Mouse (Mus musculus) gastrocnemius, adult 2 months (tissue): Measurements from ENCODE around the gene Fam227a. TPM values are rescaled to one million over a fixed set of nuclear protein-coding genes. Genes with fewer than 3 reads are reported as not detected.

ENCODE experiments used
- DNase-seq: peaks from one replicate; pipeline ENCODE4 v3.0.0; 2022
- H3K27ac ChIP-seq: fragments of 200-600 bp; 2 replicates; pipeline ENCODE4 v1.8.1; 2022; ENCODE audit warnings: mild to moderate bottlenecking
- H3K4me3 ChIP-seq: fragments of 200-600 bp; 2 replicates; pipeline ENCODE4 v1.8.1; 2022; ENCODE audit warnings: mild to moderate bottlenecking, moderate library complexity
- CTCF ChIP-seq: fragments of 200-600 bp; IDR thresholded peaks from 2 replicates; pipeline ENCODE4 v1.8.1; 2022; ENCODE audit warnings: antibody characterized with exemption, mild to moderate bottlenecking, moderate library complexity
- intact Hi-C: fragments of 180-260 bp; cut with DNase I; formaldehyde crosslinking; loops from one replicate; pipeline ENCODE4 v1.15.1; 2025
- total RNA-seq, 2 experiments: library from RNA; stranded (reverse); gene quantifications; 2 replicates each; pipeline ENCODE4 v1.2.3; 2021

The Fam227a gene
- total RNA-seq, 2 experiments from 2014 or later = 0.47 to 0.84 TPM

DNA sequence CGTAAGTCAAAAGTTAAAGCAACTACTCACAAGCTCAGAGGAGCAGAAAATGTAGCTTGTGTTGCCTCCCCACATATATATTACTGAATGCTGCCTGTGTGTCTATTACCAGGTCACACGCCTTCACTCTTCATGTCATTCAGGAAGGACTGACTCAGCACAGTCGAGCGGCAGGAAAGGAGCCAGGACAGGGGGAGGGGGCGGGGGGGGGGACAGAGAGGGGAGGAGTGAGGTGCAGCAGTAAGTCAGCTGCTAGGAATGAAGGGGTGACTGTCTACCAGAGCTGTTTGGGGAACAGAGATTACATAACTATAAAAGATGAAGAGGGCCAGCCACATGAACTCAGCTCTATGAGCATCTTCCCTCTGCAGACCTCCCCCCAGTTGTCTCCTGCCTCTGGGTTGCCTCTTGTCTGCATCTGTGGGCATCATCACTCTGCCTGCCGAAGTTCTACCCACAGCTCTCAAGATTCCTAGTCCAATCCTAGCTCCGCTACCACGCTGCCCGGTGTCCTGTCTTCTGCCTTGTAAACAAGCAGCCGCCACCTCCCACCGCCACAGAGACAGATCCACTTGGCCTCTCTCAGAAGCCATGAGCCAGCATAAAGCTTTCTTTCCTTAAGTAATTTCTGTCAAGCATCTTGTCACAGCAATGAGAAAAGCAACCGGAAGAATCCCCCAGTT is 17.5 kb downstream of the Fam227a start:
- intact Hi-C loops = no loop called here
- Histone ChIP-seq H3K4me3 (peak overlapping the region; percentile 11; the same call in 1 of the 2 replicates), H3K27ac (peak overlapping the region; percentile 52; the same call in 1 of the 2 replicates)
- DNase-seq = no peak
- TF ChIP-seq CTCF = no peak

GRCm38 (mm10) chr15:79630471-79630870 is 28.3 kb downstream of the Fam227a start:
- intact Hi-C loops = no loop called here
- Histone ChIP-seq H3K27ac (no peak overlapping the region), H3K4me3 (no peak overlapping the region)
- TF ChIP-seq CTCF = no peak
- no peak for DNase-seq

GRCm38 (mm10) chr15:79619770-79620414 is 38.9 kb downstream of the Fam227a start:
- Histone ChIP-seq H3K27ac (no peak overlapping the region), H3K4me3 (no peak overlapping the region)
- TF ChIP-seq CTCF = no peak
- no peak for DNase-seq
- intact Hi-C loops = no loop called here

DNA sequence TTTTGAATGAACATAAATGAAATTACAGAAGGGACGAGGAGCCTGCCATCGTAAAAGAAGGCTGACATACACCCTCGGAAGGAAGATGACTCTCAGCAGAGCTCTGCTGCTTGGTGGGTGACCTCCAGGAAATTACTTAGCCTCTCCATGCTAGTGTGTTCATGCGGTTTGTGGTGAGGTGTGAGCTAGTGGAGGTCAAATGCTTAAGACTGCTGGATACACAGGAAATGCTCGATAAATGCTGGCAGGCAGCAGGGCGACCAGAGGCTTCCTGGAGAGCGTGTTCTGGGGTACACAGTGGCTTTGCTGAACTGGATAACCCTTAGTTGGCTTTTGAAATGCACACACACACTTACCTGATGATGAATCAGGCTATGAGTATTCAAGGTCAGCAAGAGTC is 40.3 kb downstream of the Fam227a start:
- no peak for TF ChIP-seq CTCF
- Histone ChIP-seq H3K27ac (no peak overlapping the region), H3K4me3 (no peak overlapping the region)
- intact Hi-C loops = no loop called here
- DNase-seq = no peak

- no peak for DNase-seq
- no peak for TF ChIP-seq CTCF
- intact Hi-C loops = no loop called here
- Histone ChIP-seq H3K4me3 (no peak overlapping the region), H3K27ac (no peak overlapping the region)
Measured at GRCm38 (mm10) chr15:79617135-79617534, 41.6 kb downstream of the Fam227a start.

- Histone ChIP-seq H3K4me3 (no peak overlapping the region), H3K27ac (no peak overlapping the region)
- TF ChIP-seq CTCF = no peak
- intact Hi-C loops = no loop called here
- no peak for DNase-seq
Measured at GRCm38 (mm10) chr15:79616729-79617128, 42.0 kb downstream of the Fam227a start.

DNA sequence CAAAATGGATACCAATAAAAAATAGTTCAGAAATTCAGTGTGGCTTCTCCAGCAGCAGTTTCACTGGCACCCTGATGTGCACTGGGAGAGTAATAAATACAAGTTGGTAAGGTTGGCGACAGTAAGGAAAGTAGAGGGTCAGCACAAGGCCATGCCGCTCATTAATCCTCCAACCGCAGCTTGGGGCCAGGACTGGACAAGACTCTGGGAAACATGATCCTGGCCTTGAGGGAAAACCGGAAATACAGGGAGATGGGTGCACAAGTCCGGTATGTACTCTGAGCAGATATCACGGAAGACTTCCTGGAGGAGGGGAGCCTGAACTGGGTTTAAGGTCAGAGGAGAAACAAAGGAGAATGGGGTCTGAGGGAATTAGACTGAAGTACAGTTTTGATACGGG is 43.3 kb downstream of the Fam227a start:
- H3K27ac ChIP-seq = no peak overlapping the region
- DNase-seq = no peak
- TF ChIP-seq CTCF = no peak
- intact Hi-C loops = no loop called here
- no peak overlapping the region for H3K4me3 ChIP-seq

DNA sequence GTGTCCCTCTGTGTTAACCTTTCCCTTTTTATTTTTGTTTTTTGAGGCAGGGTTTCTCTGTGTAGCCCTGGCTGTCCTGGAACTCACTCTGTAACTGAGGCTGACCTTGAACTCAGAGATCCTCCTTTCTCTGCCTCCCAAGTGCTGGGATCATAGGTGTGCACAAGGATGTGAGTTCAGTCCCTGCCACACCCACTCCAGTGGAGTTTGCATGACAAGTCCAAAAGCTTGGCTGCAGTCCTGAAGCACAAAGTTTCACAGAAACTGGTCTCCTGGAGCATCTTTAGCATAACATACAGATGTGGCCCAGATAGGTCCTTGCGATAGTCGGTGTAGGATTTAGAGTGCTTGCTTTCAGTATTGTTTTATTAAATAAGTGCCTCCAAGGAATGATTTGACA is 49.5 kb downstream of the Fam227a start:
- intact Hi-C loops = loop anchor here (10.0 kb wide), 2 partner anchors 144 to 364 kb away; no protein-coding TSS in a partner anchor
- TF ChIP-seq CTCF = no peak
- Histone ChIP-seq H3K27ac (no peak overlapping the region), H3K4me3 (no peak overlapping the region)
- no peak for DNase-seq

- Histone ChIP-seq H3K27ac (no peak overlapping the region), H3K4me3 (no peak overlapping the region)
- no peak for DNase-seq
- no peak for TF ChIP-seq CTCF
- intact Hi-C loops = loop anchor here (10.0 kb wide), 2 partner anchors 143 to 363 kb away; no protein-coding TSS in a partner anchor
Measured at GRCm38 (mm10) chr15:79608214-79608613, 50.5 kb downstream of the Fam227a start.

GRCm38 (mm10) chr15:79607757-79608156 is 51.0 kb downstream of the Fam227a start:
- intact Hi-C loops = loop anchor here (10.0 kb wide), 2 partner anchors 143 to 363 kb away; no protein-coding TSS in a partner anchor

DNA sequence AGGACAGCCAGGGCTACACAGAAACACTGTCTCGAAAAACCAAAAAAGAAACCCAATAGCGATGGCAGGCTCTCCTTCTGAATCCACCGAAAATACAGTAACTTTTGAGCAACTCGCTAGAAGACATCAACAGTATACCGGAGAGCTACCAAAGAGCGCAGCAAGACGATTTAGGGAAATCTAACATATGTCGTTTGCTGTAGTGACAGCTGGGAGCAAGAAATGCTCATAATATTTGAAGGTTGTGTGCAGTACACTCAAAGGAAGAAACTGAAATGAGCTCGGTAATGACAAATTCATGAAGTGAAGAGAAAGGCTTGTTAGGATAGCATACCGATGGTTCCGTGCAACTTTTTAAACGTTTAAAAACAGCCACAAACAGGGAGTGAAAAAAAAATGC is 52.6 kb downstream of the Fam227a start:
- H3K4me3 ChIP-seq = no peak overlapping the region
- intact Hi-C loops = loop anchor here (10.0 kb wide), 2 partner anchors 141 to 361 kb away; no protein-coding TSS in a partner anchor
- H3K27ac ChIP-seq = no peak overlapping the region
- DNase-seq = no peak
- no peak for TF ChIP-seq CTCF

More at GRCm38 (mm10) chr15:79607757-79608156, 51.0 kb downstream of the Fam227a start:
- no peak overlapping the region for H3K27ac ChIP-seq
- peak; percentile 56 for TF ChIP-seq CTCF
- no peak overlapping the region for H3K4me3 ChIP-seq
- DNase-seq = peak; percentile 29

DNA sequence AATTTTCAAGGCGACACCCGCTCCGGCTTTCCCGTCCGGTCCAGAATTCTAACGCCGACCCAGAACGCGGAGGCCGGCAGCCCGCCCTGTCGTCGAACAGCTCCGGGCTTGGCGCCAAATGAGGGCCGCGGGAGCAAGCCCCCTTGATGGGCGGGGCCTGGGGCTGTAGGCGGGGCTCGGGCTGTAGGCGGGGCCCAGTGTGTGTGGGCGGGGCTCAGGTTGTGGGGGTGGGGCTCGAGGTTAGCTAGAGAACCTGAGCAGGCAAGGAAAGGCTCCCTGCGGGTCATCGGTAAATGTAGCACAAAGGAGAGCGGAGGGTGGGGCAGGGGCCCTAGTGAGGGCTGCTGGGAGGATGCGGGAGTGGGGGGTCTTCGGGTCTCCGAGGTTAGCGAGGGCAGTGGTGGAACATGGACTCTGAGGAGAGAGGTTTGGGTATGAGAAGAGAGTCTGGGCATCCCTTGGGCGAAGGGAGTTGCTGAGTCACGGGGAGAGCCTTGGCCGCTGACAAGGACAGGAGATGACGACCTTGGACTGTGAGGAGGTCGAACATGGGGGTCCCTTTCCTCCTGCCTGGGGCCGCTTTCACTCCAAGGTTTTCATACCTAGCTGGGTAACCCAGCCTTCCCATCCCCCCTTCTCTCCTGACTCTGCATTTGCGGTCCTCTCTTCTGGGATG is 53.6 kb downstream of the Fam227a start, which contains the start of gene Dmc1:
Dmc1 (minus strand) TSS at position 120 of the 676 bp plus-strand sequence.
- no peak within 1 kb of the TSS for H3K27ac ChIP-seq
- TF ChIP-seq CTCF = no peak
- intact Hi-C loops = loop anchor here (10.0 kb wide), 2 partner anchors 140 to 360 kb away; no protein-coding TSS in a partner anchor
- peak within 1 kb of the TSS; percentile 61 for H3K4me3 ChIP-seq
- peak; percentile 47 for DNase-seq

DNA sequence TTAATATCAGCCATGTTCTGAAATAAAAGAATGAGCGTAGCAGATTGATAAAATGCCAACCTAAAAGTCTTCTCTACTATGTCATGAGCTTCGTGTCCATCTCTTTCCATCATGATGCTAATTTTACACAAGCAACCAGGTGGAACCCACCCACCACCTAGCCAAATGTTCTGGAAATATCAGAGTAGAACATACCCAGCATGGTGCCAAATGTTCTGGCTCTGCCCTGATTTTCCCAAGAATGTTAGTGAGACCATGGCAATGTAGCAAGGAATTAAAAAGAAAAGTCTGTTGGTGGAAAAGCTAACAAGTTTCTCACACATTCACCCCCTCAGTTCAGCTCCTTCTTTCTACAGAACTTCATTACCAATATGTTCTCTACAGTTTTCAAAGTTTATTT is 58.6 kb downstream of the Fam227a start:
- H3K4me3 ChIP-seq = no peak overlapping the region
- DNase-seq = no peak
- no peak overlapping the region for H3K27ac ChIP-seq
- intact Hi-C loops = loop anchor here (10.0 kb wide), 2 partner anchors 135 to 355 kb away; no protein-coding TSS in a partner anchor
- TF ChIP-seq CTCF = no peak
